Mouse (Mus musculus) megakaryocyte, embryonic 14.5 days (primary cell): ENCODE measurements around the gene Ptpn22.

Source experiments
- FLI1 ChIP-seq: IDR thresholded peaks from 2 replicates; pipeline ENCODE4 v1.6.1; 2012; ENCODE audit warnings: low read length, inconsistent platforms, mixed read lengths
- GATA1 ChIP-seq: IDR thresholded peaks from 3 replicates; pipeline ENCODE4 v1.6.1; 2012; ENCODE audit warnings: mixed read lengths, low read length, inconsistent platforms, borderline replicate concordance

DNA sequence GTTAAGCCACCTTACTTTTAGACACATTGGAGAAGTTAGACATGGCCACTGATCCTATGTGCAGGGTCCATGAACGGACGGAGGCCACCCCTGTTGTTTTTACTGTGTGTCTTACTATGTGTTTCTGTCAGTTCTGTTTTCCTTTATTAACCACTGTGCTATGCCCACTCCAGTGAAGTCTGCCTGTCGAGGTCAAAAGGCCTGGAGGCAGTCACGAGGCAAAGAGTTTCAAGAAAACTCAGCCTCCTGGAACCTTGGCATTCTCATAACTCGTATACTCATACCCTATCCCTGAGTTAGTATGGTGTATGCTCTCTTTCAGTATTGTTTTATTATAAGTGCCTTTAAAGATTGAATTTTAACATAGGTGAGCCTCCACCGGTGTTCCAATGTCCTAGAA, 19.9 kb upstream of the Ptpn22 start:
- TF ChIP-seq GATA1 (no peak), FLI1 (no peak)
